Mouse (Mus musculus): Measurements from ENCODE around the gene Wnt2b.

The Wnt2b gene

GRCm38 (mm10) chr3:104963331-104964276 is 1.9 kb upstream of the Wnt2b start:
- no peak for DNase-seq

- no peak for DNase-seq
These were observed 1.1 kb upstream of the Wnt2b start for GRCm38 (mm10) chr3:104962866-104963265.

GRCm38 (mm10) chr3:104962141-104962611 is 455 bp upstream of the Wnt2b start:
- no peak for DNase-seq

DNA sequence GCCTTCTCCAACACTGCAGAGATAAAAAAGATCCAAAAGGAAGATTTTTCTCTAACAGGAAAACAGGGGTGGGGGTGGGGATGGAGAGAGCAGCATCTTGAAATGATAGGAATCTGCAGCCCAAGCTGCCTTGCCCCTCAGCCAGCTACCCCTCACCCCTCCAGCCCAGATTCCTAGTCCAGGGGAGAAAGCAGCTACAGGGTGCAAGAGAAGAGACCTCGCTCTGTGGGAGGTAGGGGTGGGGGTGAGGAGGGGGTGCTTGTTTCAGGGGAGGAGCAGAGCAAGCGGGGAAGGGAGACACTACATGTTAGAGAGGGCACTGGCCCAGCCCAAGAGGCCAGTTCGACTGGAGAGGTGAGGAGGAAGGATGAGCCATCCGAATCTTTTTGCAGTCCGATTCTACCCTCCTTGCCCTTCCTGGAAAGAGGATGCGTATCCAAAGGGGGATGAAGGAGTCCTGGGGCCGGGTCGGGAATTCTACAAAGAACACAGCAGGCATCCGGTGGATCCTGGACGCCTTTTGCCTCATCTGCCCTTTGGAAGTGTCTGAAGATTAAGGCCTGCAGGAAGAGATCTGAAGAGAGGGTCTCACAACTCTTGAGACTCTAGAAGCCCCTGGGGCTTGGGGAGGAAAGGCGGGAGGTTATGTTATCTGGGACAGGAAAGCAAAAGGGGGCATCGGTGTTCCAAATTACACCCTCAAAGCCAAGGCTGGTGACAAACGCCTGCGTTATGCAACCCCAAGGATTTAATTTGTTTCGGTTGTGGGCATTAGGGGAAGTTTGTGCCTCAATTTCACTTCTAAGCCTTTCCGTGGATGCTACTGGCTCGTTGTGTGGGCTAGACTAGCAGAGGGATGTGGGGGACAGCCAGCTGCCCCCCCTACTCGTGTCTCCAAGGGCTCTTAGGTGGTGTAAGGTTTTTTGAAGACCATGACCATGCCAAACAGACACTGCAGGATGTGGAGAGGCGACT is 1.4 kb downstream of the Wnt2b start:
- no peak for DNase-seq

GRCm38 (mm10) chr3:104956131-104956581 is 5.6 kb downstream of the Wnt2b start:
- DNase-seq: no peak

- no peak for DNase-seq
These were observed 7.2 kb downstream of the Wnt2b start for GRCm38 (mm10) chr3:104954551-104954950.

GRCm38 (mm10) chr3:104954137-104954536 is 7.6 kb downstream of the Wnt2b start:
- no peak for DNase-seq

DNA sequence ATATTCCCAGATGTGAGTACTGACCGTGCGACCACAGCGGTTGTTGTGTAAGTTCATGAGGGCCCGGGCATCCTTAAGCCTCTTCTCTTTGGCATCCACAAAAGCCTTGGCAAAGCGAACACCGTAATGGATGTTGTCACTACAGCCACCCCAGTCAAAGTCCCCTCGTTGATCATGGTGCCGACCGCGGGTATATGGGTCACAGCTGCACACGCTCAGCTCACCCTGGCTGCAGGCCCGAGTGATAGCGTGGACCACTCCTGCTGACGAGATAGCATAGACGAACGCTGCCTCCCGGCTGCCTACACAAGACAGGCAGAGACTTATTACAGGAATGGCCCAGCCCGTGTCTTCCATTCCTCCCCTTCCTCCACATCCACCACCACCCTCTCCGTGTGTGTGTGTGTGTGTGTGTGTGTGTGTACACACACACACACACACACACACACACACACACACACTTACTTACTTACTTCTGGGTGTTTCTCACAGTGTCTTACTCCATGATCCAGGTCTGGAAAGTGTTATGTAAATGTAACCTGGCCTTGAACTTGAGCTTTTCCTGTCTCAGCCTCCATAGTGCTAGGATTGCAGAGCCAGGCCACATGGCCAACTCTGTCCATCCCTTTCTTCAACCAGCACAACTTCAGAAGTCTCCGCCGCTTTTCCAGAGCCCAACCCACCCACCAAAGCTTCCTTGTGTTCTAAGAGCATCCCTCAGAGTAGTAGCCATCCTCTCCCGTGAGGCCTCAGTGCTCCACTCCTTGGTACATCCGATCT is 8.6 kb downstream of the Wnt2b start:
- DNase-seq: no peak

DNA sequence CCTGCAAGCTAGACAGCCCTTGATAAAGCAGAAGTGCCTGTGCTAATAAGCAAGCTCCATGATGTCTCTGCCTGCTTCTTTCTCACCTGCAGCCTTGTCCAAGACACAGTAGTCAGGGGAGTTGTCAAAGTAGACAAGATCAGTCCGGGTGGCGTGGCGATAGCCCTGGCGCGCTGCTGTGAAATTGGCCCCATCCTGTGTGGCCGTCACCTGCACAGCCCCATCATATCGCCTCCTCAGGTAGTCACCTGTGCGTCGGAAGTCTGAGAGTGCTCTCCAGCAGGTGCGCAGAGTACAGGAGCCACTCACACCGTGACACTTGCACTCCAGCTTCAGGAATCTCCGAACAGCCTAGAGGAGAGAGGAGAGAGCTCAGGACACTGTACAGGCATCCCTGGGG is 10.8 kb downstream of the Wnt2b start:
- DNase-seq: no peak

- DNase-seq: no peak
These were observed 16.8 kb downstream of the Wnt2b start for GRCm38 (mm10) chr3:104944894-104945293.

GRCm38 (mm10) chr3:104943333-104943732 is 18.4 kb downstream of the Wnt2b start:
- DNase-seq: no peak

- no peak for DNase-seq
These were observed 19.0 kb downstream of the Wnt2b start for GRCm38 (mm10) chr3:104942682-104943081.

DNA sequence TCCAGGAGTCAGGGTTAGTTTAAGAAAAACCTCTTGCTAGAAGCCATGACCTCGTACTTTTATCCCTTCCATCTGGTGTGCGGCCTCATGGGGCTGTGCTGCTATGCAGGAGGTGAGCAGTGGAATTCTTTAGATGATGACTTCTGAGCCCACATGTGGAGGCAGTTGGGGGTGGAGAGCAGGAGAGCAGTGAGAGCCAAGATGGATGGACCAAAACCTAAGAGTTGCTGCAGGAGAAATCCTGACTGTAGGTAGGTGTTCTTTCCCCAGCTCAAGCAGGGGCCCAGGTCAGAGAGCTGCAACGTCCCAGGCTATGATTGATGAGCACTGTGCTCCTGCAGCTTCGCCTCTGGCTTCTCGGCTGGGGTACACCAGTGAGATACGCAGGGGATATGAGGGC is 21.0 kb downstream of the Wnt2b start:
- no peak for DNase-seq

DNA sequence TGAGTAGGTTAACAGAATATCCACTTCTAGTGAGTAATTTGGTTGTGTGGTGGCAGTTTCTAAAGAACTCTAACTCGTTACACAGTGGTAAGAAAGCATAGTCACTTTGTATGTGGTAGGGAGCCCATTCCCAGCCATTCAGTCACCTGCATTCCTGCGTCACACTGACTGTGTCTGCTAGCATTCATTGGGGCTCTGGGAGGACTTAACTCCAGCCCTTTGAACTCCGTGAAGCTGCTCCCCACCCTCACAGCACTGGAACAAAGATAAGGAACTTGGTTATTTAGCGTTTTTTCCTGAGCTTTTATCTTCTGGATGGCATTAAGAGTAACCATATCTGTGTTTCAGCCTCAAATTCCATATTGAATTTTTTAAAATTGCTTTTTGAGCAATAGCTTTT is 23.4 kb downstream of the Wnt2b start:
- DNase-seq: no peak

- DNase-seq: no peak
These were observed 23.9 kb downstream of the Wnt2b start for GRCm38 (mm10) chr3:104937728-104938305.

DNA sequence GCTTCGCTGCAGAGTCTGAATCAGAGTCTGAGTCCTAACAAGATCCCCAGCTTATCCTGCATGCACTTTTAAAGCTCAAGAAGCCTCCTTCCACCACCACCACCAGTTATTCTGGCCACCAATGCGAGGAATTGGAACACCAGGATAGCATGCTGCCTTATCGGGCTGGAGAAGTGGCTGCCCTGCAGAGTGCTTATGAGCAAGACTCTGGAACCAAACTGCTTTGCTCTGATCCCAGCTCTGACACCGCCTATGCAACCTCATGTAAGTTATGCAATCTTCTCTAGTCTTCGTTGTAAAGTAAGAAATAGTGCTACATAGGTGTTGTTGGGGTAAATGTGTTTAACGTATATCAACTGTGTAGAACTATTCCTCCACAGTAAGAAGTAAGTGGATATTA is 32.3 kb downstream of the Wnt2b start:
- DNase-seq: no peak

DNA sequence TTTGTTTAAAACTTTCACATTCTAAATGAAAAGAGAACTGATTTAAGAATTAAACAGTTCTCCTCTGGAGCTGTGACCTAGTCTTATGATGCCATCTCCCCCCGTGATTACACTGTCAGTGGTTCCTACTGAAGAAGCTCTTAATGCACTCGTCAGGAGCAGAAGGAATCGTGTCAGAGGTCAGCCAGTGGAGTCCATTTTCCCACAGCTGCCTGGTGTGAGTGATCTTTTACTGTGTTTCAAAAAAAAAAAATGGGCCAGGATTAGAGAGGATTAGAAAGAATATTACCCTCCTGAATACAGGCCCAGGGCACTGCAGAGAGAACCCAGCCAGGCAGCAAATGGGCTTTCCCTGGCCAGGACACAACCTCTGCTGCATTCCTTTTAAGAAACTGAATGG is 46.7 kb downstream of the Wnt2b start:
- DNase-seq: no peak

DNA sequence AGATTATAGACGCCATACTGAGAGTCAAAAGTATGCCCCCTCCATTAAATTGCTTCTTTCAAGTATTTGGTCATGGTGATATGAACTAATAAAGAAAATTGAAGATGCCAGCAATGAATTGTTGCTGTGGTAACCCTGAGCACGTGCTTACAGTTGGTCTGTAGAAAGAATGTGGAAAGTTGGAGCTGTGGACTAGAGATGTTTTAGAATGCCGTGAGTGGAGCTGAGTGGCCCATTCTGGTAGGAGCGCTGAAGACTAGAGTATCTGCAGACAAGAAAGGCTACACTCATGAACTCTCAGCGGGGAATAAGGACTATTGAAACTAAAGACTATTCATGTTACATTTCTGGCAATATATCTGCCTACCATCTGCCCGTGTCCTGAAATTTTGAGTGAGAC is 52.5 kb downstream of the Wnt2b start:
- no peak for DNase-seq

DNA sequence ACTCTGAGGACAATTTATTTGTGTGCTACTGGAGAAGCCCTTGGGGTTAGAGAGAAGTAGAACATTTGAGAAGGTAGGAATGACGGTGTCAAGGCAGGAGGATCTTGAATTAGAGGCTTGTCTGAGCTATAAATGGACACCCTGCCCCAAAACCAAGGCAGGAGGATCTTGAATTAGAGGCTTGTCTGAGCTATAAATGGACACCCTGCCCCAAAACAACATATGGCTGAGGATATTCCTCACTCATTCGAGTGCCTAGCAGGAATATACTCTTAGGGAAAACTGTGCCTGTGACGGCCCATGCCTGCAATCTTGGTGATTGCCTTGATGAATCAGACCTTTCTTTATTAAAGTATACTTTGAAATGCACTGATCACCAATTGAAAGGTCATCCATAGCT is 55.7 kb downstream of the Wnt2b start:
- DNase-seq: no peak

GRCm38 (mm10) chr3:104905389-104905788 is 56.3 kb downstream of the Wnt2b start:
- no peak for DNase-seq

GRCm38 (mm10) chr3:104901154-104901553 is 60.6 kb downstream of the Wnt2b start:
- no peak for DNase-seq

DNA sequence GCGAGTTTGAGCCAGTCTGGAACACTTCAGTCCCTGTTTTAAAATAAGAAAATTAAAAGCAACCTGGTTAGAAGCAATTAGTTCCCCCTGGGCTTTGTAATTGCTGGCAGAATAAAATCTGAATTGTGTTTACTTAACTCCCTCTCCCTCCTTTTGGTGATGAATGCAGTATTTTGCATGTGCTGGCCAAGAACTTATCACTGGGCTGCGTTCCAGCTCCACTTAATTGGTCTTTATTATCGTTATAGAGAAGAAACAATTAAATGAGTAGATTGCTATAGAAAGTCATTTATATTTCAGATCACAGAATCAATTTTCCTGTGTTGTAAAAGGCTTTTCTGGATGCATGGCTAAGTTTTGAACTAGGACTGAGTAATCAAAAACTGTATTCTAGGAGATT is 65.6 kb downstream of the Wnt2b start:
- no peak for DNase-seq

Measured in cerebellum, adult 9-10 months (tissue).